Mouse (Mus musculus) liver, adult 2 months (tissue): ENCODE results near the gene Rimkla. TPM values are rescaled to one million over a fixed set of nuclear protein-coding genes. Genes with fewer than 3 reads are reported as not detected.
"Not testable (repeated sequence)": the region's sequence is repeated elsewhere in the genome, so short reads cannot be mapped to it uniquely, and the experiment has no call there.

Experiments
- DNase-seq: peaks from one replicate; pipeline ENCODE4 v3.0.0-alpha.2; 2011; ENCODE audit warnings: low read depth, low spot score; ENCODE audit errors: extremely low read depth
- H3K27ac ChIP-seq: fragments of 200-500 bp; replicated peaks from 2 replicates; pipeline ENCODE4 v1.5.1; 2012; ENCODE audit warnings: low read depth, mild to moderate bottlenecking, control low read depth, inconsistent platforms, low read length; ENCODE audit not compliant: insufficient read depth
- H3K27me3 ChIP-seq: fragments of 200-500 bp; 2 replicates; pipeline ENCODE4 v1.6.1; 2012; ENCODE audit warnings: mild to moderate bottlenecking, moderate library complexity, low read length, inconsistent platforms; ENCODE audit not compliant: control insufficient read depth, insufficient read depth
- H3K36me3 ChIP-seq: fragments of 200-500 bp; 2 replicates; pipeline ENCODE4 v1.6.1; 2012; ENCODE audit warnings: low read length, inconsistent platforms; ENCODE audit not compliant: control insufficient read depth, insufficient read depth
- H3K4me1 ChIP-seq: fragments of 200-500 bp; 2 replicates; pipeline ENCODE4 v1.6.1; 2011; ENCODE audit warnings: low read length; ENCODE audit not compliant: control insufficient read depth, insufficient read depth
- H3K4me3 ChIP-seq: fragments of 200-500 bp; 2 replicates; pipeline ENCODE4 v1.5.1; 2011; ENCODE audit warnings: low read depth, mild to moderate bottlenecking, control low read depth, low read length, moderate library complexity; ENCODE audit not compliant: insufficient read depth
- H3K79me2 ChIP-seq: fragments of 200-500 bp; 2 replicates; pipeline ENCODE4 v1.6.1; 2012; ENCODE audit warnings: inconsistent platforms, mild to moderate bottlenecking, low read length, moderate library complexity; ENCODE audit not compliant: control insufficient read depth, insufficient read depth
- H3K9ac ChIP-seq: fragments of 200-500 bp; 2 replicates; pipeline ENCODE4 v1.6.1; 2012; ENCODE audit warnings: low read depth, mild to moderate bottlenecking, control low read depth, inconsistent platforms, low read length
- CTCF ChIP-seq: fragments of 200-500 bp; IDR thresholded peaks from 2 replicates; pipeline ENCODE4 v1.5.1; 2011; ENCODE audit warnings: low read depth, low read length, control low read depth
- POLR2A ChIP-seq: fragments of 200-500 bp; IDR thresholded peaks from 2 replicates; pipeline ENCODE4 v1.6.1; 2011; ENCODE audit warnings: low read length, control low read depth; ENCODE audit not compliant: insufficient read depth; ENCODE audit errors: extremely low read depth
- WGBS: fragments of 180-500 bp; shearing (Covaris S2); methylation state at CpG from one replicate; pipeline ENCODE4 v1.1.7; 2018; 5-methylcytosine and 5-hydroxymethylcytosine counted together
- polyA plus RNA-seq: library from polyadenylated mRNA; depleted of rRNA; stranded (reverse); fragments of >200 nt; gene quantifications from 2 replicates; pipeline ENCODE4 v1.2.3, GENCODE M21; 2012; rRNA removed
- total RNA-seq: library from RNA; depleted of rRNA; stranded (reverse); fragments of >200 nt; gene quantifications from 2 replicates; pipeline ENCODE4 v1.2.3, GENCODE M21; 2014; rRNA removed

Gene Rimkla
- total RNA-seq (not detected in 2 replicates), polyA plus RNA-seq (not detected in 2 replicates)

DNA sequence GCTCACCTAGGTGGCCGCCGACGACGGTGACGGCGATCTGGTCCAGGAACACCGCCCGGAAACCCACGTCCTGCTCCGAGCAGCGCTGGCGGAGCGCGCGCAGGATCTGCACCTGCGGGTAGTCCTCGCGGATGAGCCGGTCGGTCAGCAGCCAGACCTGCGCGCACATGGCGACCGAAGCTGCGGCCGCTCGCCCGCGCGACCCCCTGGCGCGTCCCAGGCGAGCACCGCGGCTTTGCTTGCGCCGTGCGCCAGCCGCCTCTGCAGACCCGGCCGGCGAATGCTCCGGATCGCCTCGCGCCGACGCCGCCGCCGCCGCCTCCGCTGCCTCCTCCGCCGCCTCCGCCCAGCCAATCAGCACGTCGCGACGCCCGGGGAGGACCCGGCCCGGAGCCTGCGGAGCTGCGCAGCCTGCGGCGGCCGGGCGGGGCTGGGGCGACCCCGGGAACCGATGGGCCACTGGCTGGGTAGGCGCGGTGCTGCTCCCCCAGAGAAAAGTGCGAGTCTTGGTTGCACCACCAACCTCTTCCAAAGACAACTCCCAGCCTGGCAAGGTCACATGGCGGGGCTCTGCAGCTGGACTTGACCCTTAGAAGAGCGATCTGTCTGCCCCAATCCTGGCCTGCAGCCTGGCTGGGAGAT, at the start of gene Rimkla:
Rimkla (minus strand) TSS at position 338 of the 642 bp plus-strand sequence.
- Histone ChIP-seq H3K4me1 (peaks cover 1% of the 10 kb centered on the region; the same call in 1 of the 2 replicates), H3K9ac (peak within 1 kb of the TSS; percentile 50; the same call in 1 of the 2 replicates), H3K36me3 (no peaks in the 10 kb centered on the region), H3K27me3 (peaks cover 9% of the 10 kb centered on the region), H3K4me3 (peak within 1 kb of the TSS; percentile 64; the same call in 1 of the 2 replicates), H3K27ac (no peak within 1 kb of the TSS), H3K79me2 (no peaks in the 10 kb centered on the region)
- TF ChIP-seq POLR2A, result no peak
- TF ChIP-seq CTCF, result no peak
- DNase-seq, result peak; percentile 7
- 1% methylated on average over 77 of the region's 77 CpGs for WGBS

DNA sequence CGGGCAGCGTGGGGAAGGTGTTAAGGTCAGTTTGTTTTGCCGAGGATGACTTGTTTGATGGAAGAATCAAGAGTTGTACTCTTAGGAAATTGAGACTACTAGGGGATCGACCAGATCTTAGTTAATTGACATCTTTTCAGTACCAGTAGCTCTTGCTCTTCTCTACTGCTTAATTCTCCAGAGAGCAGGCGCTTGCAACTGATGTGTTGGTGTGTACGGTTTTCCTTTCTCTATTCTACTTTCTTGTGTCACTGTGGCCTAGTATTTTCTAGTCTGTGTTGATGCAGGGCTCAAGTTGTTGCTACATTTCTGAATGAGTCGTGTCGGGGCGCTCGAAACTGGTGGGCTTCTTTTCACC, 48.1 kb upstream of the Rimkla start:
- H3K36me3 ChIP-seq, result no peaks in the 10 kb centered on the region
- peak overlapping the region; percentile 99 for H3K4me3 ChIP-seq
- DNase-seq, result no peak
- H3K79me2 ChIP-seq, result peaks cover 11% of the 10 kb centered on the region
- TF ChIP-seq POLR2A (no peak), CTCF (no peak)
- WGBS, result 5% methylated on average over 10 of the region's 10 CpGs
- no peak overlapping the region for H3K27ac ChIP-seq
- H3K4me1 ChIP-seq, result peaks cover 8% of the 10 kb centered on the region; the same call in 1 of the 2 replicates
- peak overlapping the region; percentile 28; the same call in 1 of the 2 replicates for H3K9ac ChIP-seq
- no peaks in the 10 kb centered on the region for H3K27me3 ChIP-seq

GRCm38 (mm10) chr4:119539836-119540532, 47.6 kb upstream of the Rimkla start:
- DNase-seq, result peak; percentile 39
- Histone ChIP-seq H3K4me1 (peaks cover 8% of the 10 kb centered on the region; the same call in 1 of the 2 replicates), H3K36me3 (no peaks in the 10 kb centered on the region), H3K9ac (peak overlapping the region; percentile 100), H3K4me3 (peak overlapping the region; percentile 99), H3K27ac (peak overlapping the region; percentile 88), H3K27me3 (no peaks in the 10 kb centered on the region), H3K79me2 (peaks cover 11% of the 10 kb centered on the region)
- TF ChIP-seq CTCF (no peak), POLR2A (no peak)
- under 1% methylated on average over 76 of the region's 76 CpGs for WGBS

- TF ChIP-seq POLR2A (no peak), CTCF (no peak)
- DNase-seq, result peak; percentile 88
- Histone ChIP-seq H3K4me1 (peaks cover 8% of the 10 kb centered on the region; the same call in 1 of the 2 replicates), H3K9ac (peak within 1 kb of the TSS; percentile 100), H3K36me3 (no peaks in the 10 kb centered on the region), H3K27ac (peak within 1 kb of the TSS; percentile 98), H3K4me3 (peak within 1 kb of the TSS; percentile 99), H3K27me3 (no peaks in the 10 kb centered on the region), H3K79me2 (peaks cover 11% of the 10 kb centered on the region)
- under 1% methylated on average over 84 of the region's 85 CpGs for WGBS
Measured at GRCm38 (mm10) chr4:119539031-119539824, 46.8 kb upstream of the Rimkla start, which contains the start of gene Frg2f1. Gene Frg2f1 (minus strand): TSS chr4:119539529.

DNA sequence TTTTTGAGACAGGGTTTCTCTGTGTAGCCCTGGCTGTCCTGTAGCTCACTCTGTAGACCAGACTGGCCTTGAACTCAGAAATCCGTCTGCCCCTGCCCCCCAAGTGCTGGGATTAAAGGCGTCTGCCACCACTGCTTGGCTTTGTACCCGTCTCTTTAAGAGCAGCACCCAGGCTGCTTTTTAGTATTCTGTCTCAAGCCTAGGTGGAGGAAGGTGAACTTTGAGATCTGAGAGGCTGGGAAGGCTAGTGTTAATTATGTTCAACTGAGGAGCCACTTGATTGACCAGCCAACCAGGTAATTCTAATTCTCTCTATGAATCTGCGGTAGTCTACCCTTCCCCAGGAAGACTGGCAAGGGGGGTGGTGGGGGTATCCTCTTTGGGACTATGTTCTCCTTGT, 45.0 kb upstream of the Rimkla start:
- Histone ChIP-seq H3K79me2 (peaks cover 8% of the 10 kb centered on the region), H3K27me3 (no peaks in the 10 kb centered on the region), H3K36me3 (no peaks in the 10 kb centered on the region), H3K9ac (no peak overlapping the region), H3K4me1 (peaks cover 8% of the 10 kb centered on the region; the same call in 1 of the 2 replicates), H3K4me3 (no peak overlapping the region), H3K27ac (no peak overlapping the region)
- DNase-seq, result no peak
- 88% methylated on average over 4 of the region's 4 CpGs for WGBS
- TF ChIP-seq CTCF, result no peak

GRCm38 (mm10) chr4:119536615-119537014, 44.2 kb upstream of the Rimkla start, which contains the start of gene Foxj3:
Gene Foxj3 (plus strand): TSS chr4:119537004.
- not testable (repeated sequence) for H3K27me3 ChIP-seq, H3K9ac ChIP-seq, H3K27ac ChIP-seq, H3K4me1 ChIP-seq, H3K36me3 ChIP-seq, H3K4me3 ChIP-seq, H3K79me2 ChIP-seq, DNase-seq
- WGBS, result 95% methylated on average over 4 of the region's 4 CpGs
